Mouse (Mus musculus): ENCODE measurements around the gene Cd3g. TPM values are rescaled to one million over a fixed set of nuclear protein-coding genes. Genes with fewer than 3 reads are reported as not detected.
A peak's percentile ranks its signal among the peaks of the same experiment; 100 is the strongest.
"Not testable (repeated sequence)": the region's sequence is repeated elsewhere in the genome, so short reads cannot be mapped to it uniquely, and the experiment has no call there.

The Cd3g gene
- polyA plus RNA-seq, 1 experiment from 2014 or later: not detected

DNA sequence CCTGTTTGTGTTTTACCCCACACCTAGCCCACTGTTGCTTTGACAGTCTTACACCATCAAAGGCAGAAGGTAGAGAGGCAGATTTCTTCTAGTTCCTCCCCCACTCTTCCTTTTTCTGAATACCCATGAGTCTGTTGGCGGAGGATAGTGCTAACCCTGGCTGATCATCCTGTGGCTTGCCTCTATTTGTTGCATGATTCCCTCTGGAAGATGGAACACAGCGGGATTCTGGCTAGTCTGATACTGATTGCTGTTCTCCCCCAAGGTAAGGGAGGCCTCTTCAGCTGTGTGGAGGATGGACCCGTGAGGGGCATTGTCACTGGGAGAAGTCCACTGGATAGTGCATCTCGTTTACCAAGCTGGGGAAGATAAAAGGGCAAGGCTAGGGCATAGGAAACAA is 1.4 kb upstream of the Cd3g start, which contains the start of gene Cd3d:
TSS of gene Cd3d (plus strand) at position 111 of the 400 bp plus-strand sequence.
- Histone ChIP-seq H3K9ac (replicated peaks; ENCODE audit: low read depth, low read length) (no peak within 1 kb of the TSS), H3K27me3 (ENCODE audit: control insufficient read depth, insufficient read depth, low read length) (no peaks in the 10 kb centered on the region), H3K4me3 (ENCODE audit: low read depth, low read length) (no peak within 1 kb of the TSS), H3K4me1 (ENCODE audit: control insufficient read depth, insufficient read depth, low read length) (no peaks in the 10 kb centered on the region), H3K4me2 (ENCODE audit: low read depth, low read length) (no peak within 1 kb of the TSS), H3K36me3 (ENCODE audit: control insufficient read depth, insufficient read depth, low read length) (no peaks in the 10 kb centered on the region), H3K27ac (ENCODE audit: low read depth, low read length) (no peak within 1 kb of the TSS), H3K9me3 (ENCODE audit: control insufficient read depth, low read length) (no peaks in the 10 kb centered on the region)
- ATAC-seq (ENCODE audit: low read depth): no peak
- WGBS: 81% methylated on average over 4 of the region's 4 CpGs

DNA sequence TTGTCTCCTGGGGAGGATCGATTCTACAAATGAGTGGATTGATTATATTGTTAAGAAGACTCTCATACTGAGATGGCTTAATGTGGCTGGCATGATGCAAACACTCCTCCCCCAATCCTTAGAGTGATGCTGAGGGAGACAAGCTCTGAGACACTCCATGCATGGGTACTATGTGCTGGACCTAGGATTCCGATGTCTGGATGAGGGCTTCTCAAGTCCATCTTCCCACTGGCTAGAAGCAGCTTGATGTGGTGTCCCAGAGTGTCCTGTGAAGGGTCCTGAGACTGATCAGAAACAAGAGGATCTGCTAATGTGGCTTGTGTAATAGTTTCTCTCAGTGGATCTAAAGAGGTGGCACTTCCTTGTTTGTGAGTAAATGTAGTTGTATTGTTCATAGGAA is 873 bp upstream of the Cd3g start:
- H3K4me1 ChIP-seq (ENCODE audit: control insufficient read depth, insufficient read depth, low read length): no peaks in the 10 kb centered on the region
- no peaks in the 10 kb centered on the region for H3K36me3 ChIP-seq (ENCODE audit: control insufficient read depth, insufficient read depth, low read length)
- H3K9ac ChIP-seq (replicated peaks; ENCODE audit: low read depth, low read length): no peak overlapping the region
- no peak overlapping the region for H3K4me3 ChIP-seq (ENCODE audit: low read depth, low read length)
- WGBS: 89% methylated on average over 2 of the region's 2 CpGs
- H3K4me2 ChIP-seq (ENCODE audit: low read depth, low read length): no peak overlapping the region
- no peak overlapping the region for H3K27ac ChIP-seq (ENCODE audit: low read depth, low read length)
- no peak for ATAC-seq (ENCODE audit: low read depth)
- H3K9me3 ChIP-seq (ENCODE audit: control insufficient read depth, low read length): no peaks in the 10 kb centered on the region
- H3K27me3 ChIP-seq (ENCODE audit: control insufficient read depth, insufficient read depth, low read length): no peaks in the 10 kb centered on the region

DNA sequence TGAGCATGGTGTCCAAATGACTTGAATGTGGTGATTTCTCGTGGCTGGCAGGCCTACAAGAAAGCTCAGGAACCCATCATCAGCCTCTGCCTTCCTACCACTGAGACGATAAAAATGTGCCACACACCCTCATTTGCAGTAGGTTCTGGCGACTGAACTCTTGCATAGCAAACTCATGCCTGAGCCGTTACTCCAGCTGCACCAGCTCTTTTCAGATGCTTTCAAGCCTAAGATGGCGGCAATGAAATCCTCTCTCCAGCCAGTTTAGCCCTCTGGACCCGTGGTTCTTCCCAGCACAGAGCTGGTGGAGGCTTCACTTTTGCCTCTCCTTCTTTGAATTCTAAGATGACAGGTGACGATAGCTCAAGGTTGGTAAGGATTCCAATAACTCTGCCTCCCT is 425 bp downstream of the Cd3g start:
- Histone ChIP-seq H3K4me3 (ENCODE audit: low read depth, low read length) (no peak overlapping the region), H3K9ac (replicated peaks; ENCODE audit: low read depth, low read length) (no peak overlapping the region), H3K27me3 (ENCODE audit: control insufficient read depth, insufficient read depth, low read length) (no peaks in the 10 kb centered on the region), H3K36me3 (ENCODE audit: control insufficient read depth, insufficient read depth, low read length) (no peaks in the 10 kb centered on the region), H3K4me2 (ENCODE audit: low read depth, low read length) (no peak overlapping the region), H3K4me1 (ENCODE audit: control insufficient read depth, insufficient read depth, low read length) (no peaks in the 10 kb centered on the region), H3K9me3 (ENCODE audit: control insufficient read depth, low read length) (no peaks in the 10 kb centered on the region), H3K27ac (ENCODE audit: low read depth, low read length) (no peak overlapping the region)
- no peak for ATAC-seq (ENCODE audit: low read depth)
- 85% methylated on average over 7 of the region's 7 CpGs for WGBS

DNA sequence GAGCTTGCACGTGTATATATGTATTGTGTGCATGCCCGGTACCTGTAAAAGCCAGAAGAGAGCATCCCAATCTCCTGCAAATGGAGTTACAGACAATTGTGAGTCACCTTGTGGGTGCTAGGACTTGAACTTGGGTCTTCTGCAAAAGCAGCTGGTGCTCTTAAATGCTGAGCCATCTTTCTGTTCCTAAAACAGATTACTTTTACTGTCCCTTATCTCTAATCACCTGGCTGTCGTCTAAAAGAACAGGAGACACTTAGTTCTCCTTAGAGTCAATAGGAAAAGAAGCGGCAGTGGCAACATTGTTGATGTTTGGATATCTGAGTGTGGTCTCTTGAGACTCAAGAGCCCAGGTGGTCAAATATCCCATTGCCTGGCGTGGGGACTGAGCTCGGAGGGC is 2.4 kb downstream of the Cd3g start:
- no peaks in the 10 kb centered on the region for H3K9me3 ChIP-seq (ENCODE audit: control insufficient read depth, low read length)
- WGBS: 75% methylated on average over 6 of the region's 6 CpGs
- no peak overlapping the region for H3K4me2 ChIP-seq (ENCODE audit: low read depth, low read length)
- H3K4me3 ChIP-seq (ENCODE audit: low read depth, low read length): no peak overlapping the region
- no peak overlapping the region for H3K9ac ChIP-seq (replicated peaks; ENCODE audit: low read depth, low read length)
- H3K4me1 ChIP-seq (ENCODE audit: control insufficient read depth, insufficient read depth, low read length): no peaks in the 10 kb centered on the region
- H3K36me3 ChIP-seq (ENCODE audit: control insufficient read depth, insufficient read depth, low read length): no peaks in the 10 kb centered on the region
- no peaks in the 10 kb centered on the region for H3K27me3 ChIP-seq (ENCODE audit: control insufficient read depth, insufficient read depth, low read length)
- no peak for ATAC-seq (ENCODE audit: low read depth)
- H3K27ac ChIP-seq (ENCODE audit: low read depth, low read length): no peak overlapping the region

DNA sequence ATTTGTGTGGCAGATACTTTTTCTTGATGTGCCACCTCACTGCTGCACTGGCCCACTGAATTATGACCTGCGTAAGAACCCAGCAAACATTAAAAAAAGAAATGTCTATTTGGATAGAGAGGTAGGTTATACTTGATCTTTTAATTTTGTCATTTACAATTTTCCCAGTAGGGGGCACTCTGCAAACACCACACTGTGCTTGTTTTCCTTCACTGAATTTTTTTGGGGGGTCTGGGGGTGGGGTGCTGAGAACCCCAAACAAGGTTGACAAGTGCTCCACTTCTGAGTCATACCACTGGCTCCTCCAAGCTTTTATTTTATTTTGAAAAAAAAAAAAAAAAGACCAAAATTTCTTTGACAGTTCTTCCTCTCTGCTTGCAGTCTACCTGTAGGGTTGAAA is 10.8 kb downstream of the Cd3g start:
- H3K4me1 ChIP-seq (ENCODE audit: control insufficient read depth, insufficient read depth, low read length): peaks cover 9% of the 10 kb centered on the region
- H3K9me3 ChIP-seq (ENCODE audit: control insufficient read depth, low read length): no peaks in the 10 kb centered on the region
- H3K4me3 ChIP-seq (ENCODE audit: low read depth, low read length): no peak overlapping the region
- H3K27ac ChIP-seq (ENCODE audit: low read depth, low read length): no peak overlapping the region
- H3K9ac ChIP-seq (replicated peaks; ENCODE audit: low read depth, low read length): no peak overlapping the region
- 67% methylated on average over 1 of the region's 1 CpGs for WGBS
- no peaks in the 10 kb centered on the region for H3K36me3 ChIP-seq (ENCODE audit: control insufficient read depth, insufficient read depth, low read length)
- no peak for ATAC-seq (ENCODE audit: low read depth)
- no peaks in the 10 kb centered on the region for H3K27me3 ChIP-seq (ENCODE audit: control insufficient read depth, insufficient read depth, low read length)
- no peak overlapping the region for H3K4me2 ChIP-seq (ENCODE audit: low read depth, low read length)

DNA sequence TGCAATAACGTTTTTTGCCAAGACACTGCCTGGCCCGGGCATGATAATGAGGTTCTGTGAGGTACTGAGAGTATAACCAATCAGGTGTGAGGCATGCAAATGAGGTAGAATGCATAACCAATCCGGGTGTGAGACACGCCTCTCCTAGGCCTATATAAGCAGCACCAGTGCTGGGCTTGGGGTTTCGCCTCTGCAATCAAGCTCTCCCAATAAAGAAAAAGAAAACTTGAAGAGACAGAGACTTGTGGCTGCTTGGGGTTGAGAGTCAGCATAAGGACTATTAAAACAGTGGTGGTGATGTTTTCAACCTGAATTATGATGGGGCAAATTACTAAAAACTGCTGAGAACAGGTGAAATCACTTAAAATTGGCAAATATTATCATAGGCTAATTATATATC is 12.5 kb downstream of the Cd3g start:
- H3K9me3 ChIP-seq (ENCODE audit: control insufficient read depth, low read length); H3K4me2 ChIP-seq (ENCODE audit: low read depth, low read length); ATAC-seq (ENCODE audit: low read depth); H3K4me1 ChIP-seq (ENCODE audit: control insufficient read depth, insufficient read depth, low read length); H3K9ac ChIP-seq (replicated peaks; ENCODE audit: low read depth, low read length); H3K4me3 ChIP-seq (ENCODE audit: low read depth, low read length); H3K27me3 ChIP-seq (ENCODE audit: control insufficient read depth, insufficient read depth, low read length); H3K27ac ChIP-seq (ENCODE audit: low read depth, low read length); H3K36me3 ChIP-seq (ENCODE audit: control insufficient read depth, insufficient read depth, low read length): not testable (repeated sequence)
- 88% methylated on average over 5 of the region's 5 CpGs for WGBS

DNA sequence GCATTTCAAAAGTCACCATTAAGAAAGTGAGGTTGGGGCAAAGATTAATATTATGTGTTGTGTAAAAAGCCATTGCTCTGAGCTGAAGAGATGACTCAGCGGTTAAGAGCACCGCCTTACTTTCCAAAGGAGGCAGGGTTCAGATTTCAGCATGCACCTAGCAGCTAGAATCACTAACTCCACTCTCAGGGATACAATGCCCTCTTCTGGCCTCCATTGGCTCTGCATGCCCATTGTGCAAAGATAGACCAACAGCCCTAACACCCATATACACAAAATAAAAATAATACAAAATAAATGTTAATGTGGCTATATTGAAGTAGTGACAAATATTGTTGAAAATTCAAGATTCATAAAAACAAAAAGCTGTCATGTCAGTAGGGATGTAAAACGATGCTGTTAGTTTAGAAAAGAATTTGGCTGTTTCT is 13.4 kb downstream of the Cd3g start:
- ATAC-seq (ENCODE audit: low read depth): 0 out of 2 replicates have a peak, but pooled peaks have one; percentile 12
- WGBS: 26% methylated on average over 3 of the region's 3 CpGs
- Histone ChIP-seq H3K27me3 (ENCODE audit: control insufficient read depth, insufficient read depth, low read length) (no peaks in the 10 kb centered on the region), H3K4me2 (ENCODE audit: low read depth, low read length) (no peak overlapping the region), H3K4me1 (ENCODE audit: control insufficient read depth, insufficient read depth, low read length) (peaks cover 10% of the 10 kb centered on the region), H3K27ac (ENCODE audit: low read depth, low read length) (no peak overlapping the region), H3K4me3 (ENCODE audit: low read depth, low read length) (no peak overlapping the region), H3K9me3 (ENCODE audit: control insufficient read depth, low read length) (no peaks in the 10 kb centered on the region), H3K36me3 (ENCODE audit: control insufficient read depth, insufficient read depth, low read length) (peaks cover 6% of the 10 kb centered on the region; the same call in 1 of the 2 replicates), H3K9ac (replicated peaks; ENCODE audit: low read depth, low read length) (no peak overlapping the region)

DNA sequence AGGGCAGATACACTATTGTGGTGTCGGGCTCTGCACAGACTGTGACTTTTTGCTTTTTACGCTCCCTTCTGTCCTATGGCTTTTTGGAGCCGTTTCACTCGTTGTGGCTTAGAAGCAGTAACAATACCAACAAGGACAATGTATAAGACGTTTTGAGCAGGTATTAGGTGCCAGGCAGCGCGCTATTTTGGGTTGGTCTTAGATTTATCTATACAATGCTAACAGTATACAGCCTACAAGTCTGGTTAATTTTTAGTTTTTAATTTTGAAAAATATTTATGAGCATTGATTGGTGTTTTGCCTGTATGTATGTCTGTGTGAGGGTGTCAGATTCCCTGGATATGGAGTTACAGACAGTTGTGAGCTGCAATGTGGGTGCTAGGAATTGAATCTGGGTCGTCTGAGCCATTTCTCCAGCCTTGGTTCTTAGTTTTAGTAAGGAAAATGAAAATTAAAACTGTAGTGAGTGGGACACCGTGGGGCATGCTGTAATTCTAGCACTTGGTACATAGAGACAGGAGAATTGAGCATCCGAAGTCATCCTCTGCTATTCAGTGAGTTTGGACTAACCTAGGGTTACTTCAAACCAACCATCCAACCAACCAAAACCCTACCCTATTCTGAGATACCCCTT is 14.3 kb downstream of the Cd3g start:
- peak overlapping the region; percentile 87 for H3K4me3 ChIP-seq (ENCODE audit: low read depth, low read length)
- H3K9ac ChIP-seq (replicated peaks; ENCODE audit: low read depth, low read length): no peak overlapping the region
- peaks cover 10% of the 10 kb centered on the region for H3K4me1 ChIP-seq (ENCODE audit: control insufficient read depth, insufficient read depth, low read length)
- H3K27me3 ChIP-seq (ENCODE audit: control insufficient read depth, insufficient read depth, low read length): no peaks in the 10 kb centered on the region
- peak overlapping the region; percentile 45 for H3K4me2 ChIP-seq (ENCODE audit: low read depth, low read length)
- no peak overlapping the region for H3K27ac ChIP-seq (ENCODE audit: low read depth, low read length)
- peaks cover 7% of the 10 kb centered on the region; the same call in 1 of the 2 replicates for H3K36me3 ChIP-seq (ENCODE audit: control insufficient read depth, insufficient read depth, low read length)
- no peaks in the 10 kb centered on the region for H3K9me3 ChIP-seq (ENCODE audit: control insufficient read depth, low read length)
- WGBS: 13% methylated on average over 10 of the region's 10 CpGs
- peak; percentile 42; the same call in 1 of the 2 replicates for ATAC-seq (ENCODE audit: low read depth)

DNA sequence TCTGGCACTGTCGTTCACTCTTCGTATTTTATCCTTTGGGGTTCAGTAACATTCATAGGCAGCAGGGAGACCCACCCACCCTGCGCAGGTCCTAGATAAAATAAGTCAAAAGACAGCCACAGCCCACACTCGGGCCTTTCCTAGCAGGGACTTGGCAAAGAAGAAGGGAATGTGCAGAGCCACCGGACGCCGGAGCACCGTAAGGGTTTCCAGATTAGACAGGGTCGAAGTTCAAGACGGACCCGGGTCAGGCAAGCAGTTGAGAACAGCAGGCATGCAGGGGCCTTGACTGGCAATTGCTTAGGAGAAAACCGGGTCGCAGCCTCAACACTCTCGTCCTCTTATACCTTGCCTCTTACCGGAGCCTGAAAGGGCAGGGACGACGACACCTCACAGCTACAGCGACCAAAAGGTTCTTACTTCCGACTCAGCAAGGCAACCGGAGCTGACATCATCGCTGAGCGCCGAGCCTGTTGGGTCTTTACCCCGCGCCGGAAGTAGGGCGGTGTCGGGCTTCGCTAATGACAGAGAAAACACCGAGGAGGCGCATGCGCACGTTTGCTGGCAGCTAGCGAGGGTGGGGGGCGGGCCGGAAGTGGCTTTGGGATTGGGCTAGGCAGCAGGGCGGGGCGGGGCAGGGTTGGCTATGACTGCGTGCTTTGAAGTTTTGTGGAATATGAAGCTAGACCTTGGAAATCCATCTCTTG is 15.0 kb downstream of the Cd3g start, which contains the start of gene Ube4a:
TSS of gene Ube4a (minus strand) at position 475 of the 707 bp plus-strand sequence.
- Histone ChIP-seq H3K9me3 (ENCODE audit: control insufficient read depth, low read length) (no peaks in the 10 kb centered on the region), H3K27ac (ENCODE audit: low read depth, low read length) (peak within 1 kb of the TSS; percentile 30), H3K4me1 (ENCODE audit: control insufficient read depth, insufficient read depth, low read length) (peaks cover 10% of the 10 kb centered on the region), H3K4me3 (ENCODE audit: low read depth, low read length) (peak within 1 kb of the TSS; percentile 87), H3K9ac (replicated peaks; ENCODE audit: low read depth, low read length) (peak within 1 kb of the TSS; percentile 80), H3K36me3 (ENCODE audit: control insufficient read depth, insufficient read depth, low read length) (peaks cover 7% of the 10 kb centered on the region; the same call in 1 of the 2 replicates), H3K4me2 (ENCODE audit: low read depth, low read length) (peak within 1 kb of the TSS; percentile 78), H3K27me3 (ENCODE audit: control insufficient read depth, insufficient read depth, low read length) (no peaks in the 10 kb centered on the region)
- ATAC-seq (ENCODE audit: low read depth): peak; percentile 94
- WGBS: under 1% methylated on average over 39 of the region's 39 CpGs
